Mouse (Mus musculus): ENCODE data around the gene Kcnip1.

Gene Kcnip1

DNA sequence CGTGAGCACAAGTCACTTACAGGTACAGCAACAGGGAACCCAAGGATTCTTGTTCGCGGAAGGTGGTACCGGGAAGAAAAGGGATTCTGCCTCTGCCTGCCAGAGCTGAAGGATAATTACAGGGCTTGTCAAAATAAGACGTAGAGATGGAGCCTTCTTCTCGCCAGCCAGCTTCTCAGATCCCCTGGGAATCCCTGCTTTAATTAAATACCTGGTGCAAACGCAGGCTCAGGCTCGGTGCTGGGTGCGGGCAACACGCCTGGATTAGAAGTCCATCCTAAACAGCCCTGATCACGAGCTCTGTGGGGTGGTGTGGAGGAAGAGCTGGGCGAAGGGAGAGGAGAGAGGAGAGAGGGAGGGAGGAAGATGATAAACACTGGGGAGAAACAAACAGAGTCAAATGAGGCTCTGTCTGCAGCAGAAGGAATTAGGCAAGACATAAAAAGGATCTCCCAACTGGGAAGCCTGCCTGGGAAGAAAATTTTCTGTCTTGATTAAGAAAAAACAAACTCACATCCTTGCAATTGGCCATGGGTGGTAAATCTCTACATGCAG is 194.8 kb downstream of the Kcnip1 start:
- in situ Hi-C loops (cut with MboI; ENCODE audit: unreplicated experiment in 2 of 2): no loop called here

DNA sequence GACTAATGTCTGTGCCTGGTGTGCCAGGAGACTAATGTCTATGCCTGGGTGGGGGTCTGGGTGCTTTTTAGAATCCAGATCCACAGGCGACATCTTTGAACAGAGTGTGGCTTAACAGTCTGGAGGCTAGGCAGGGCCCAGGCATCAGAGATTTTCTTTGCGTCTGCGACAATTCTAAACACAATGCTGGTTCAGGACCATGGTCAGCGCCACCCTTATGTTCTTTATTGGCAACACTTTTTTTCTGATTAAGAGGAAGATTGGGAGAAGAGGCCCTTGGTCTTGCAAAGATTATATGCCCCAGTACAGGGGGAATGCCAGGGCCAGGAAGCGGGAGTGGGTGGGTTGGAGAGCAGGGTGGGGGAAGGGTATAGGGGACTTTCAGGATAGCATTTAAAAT is 205.6 kb downstream of the Kcnip1 start:
- in situ Hi-C loops (cut with MboI; ENCODE audit: unreplicated experiment in 2 of 2): no loop called here

DNA sequence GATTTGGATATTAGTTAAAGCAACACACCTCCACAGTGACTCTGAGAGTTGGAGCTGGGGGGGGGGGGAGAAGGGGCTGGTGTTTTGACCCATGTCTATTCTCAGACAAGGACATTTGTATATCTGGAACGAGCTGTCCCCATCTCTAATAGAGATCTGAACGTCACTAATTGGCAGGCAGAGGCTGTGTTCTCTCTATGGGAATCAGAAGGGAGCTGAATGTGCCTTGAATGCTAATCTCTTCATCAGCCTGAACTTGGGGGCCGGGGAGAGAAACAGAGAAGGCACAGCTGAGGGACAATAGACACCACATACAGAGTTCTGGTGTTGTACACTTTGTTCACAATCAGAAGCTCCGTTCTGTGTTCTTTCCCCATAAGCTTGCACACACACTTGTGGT is 206.4 kb downstream of the Kcnip1 start:
- in situ Hi-C loops (cut with MboI; ENCODE audit: unreplicated experiment in 2 of 2): no loop called here

DNA sequence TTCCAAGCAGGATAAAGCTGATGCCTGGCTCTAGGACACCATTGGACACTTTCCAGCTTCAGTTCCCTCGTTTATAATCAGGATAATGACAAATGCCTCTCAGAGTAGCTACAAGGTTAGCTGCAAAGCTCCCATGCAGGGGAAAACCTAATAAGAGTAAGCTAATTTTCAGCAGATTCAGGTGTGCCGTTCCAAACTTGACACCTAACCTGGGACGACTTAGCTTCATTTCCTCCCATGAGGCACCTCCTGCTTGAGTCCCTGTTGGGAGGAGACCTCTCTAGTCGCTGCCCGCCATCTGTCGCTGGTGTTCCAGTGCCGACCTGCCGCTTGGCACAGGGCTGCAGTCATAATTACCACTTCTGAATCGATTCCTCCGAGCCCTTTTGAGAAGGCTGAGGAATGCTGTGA is 211.4 kb downstream of the Kcnip1 start:
- in situ Hi-C loops (cut with MboI; ENCODE audit: unreplicated experiment in 2 of 2): no loop called here

DNA sequence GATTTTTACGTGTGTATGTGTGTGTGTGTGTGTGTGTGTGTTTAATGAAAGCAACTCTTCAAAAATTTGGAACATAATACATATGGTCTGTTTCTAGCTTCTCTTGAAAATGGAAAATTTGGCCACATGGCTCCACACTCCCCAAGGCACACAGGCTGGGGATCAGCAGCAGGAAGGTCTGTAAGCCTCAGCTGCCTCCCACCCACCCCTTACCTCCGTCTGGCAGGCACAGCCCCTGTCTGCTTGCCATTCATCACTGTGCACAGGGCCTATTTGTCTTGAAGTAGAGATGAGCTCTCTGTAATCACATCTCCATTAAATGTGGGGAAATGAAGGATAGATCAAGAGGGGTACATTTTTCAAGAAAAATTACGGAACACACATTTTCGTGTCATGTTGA is 212.7 kb downstream of the Kcnip1 start:
- in situ Hi-C loops (cut with MboI; ENCODE audit: unreplicated experiment in 2 of 2): no loop called here

DNA sequence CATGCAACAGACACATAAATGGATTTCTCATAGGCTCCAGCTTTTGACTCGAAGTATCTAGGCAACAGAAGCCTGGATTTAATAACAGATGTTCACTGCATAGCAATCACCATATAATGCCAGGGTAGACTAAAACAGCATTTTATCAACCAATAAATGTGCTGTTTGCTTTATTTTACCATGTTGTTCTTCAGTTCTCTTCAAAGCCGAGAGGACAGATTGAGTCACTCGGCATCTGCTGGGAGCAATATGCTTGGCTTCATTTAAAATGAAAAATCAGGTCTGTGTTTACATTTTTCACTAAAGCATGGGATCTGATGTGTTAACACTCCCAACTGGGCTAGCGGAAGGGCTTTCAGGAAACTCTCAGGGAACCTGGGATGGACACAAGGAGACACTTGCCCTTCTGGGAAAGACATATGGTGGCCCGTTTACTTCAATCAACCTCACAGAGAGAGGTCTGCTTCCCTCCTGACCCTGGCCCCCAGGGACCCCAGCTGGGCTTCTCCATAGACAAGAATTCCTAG is 220.3 kb downstream of the Kcnip1 start:
- in situ Hi-C loops (cut with MboI; ENCODE audit: unreplicated experiment in 2 of 2): no loop called here

DNA sequence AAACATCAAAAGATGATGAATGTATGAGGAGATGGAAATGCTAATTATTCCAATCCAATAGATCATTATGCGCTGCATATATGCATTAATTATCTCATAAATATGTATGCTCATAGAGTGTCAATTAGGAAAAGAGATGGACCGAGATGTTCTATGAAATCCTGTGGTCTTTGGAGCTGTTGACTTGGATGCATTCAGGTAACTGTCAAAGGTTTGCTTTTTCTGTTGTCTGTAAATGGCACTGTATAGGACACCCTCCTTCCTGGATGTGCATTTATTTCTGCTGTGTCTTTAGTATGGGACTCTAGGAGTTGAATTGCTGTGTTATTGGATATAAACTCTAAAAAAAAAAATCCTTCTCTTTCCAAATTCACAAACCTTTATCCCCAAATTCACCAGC is 220.9 kb downstream of the Kcnip1 start:
- in situ Hi-C loops (cut with MboI; ENCODE audit: unreplicated experiment in 2 of 2): no loop called here

DNA sequence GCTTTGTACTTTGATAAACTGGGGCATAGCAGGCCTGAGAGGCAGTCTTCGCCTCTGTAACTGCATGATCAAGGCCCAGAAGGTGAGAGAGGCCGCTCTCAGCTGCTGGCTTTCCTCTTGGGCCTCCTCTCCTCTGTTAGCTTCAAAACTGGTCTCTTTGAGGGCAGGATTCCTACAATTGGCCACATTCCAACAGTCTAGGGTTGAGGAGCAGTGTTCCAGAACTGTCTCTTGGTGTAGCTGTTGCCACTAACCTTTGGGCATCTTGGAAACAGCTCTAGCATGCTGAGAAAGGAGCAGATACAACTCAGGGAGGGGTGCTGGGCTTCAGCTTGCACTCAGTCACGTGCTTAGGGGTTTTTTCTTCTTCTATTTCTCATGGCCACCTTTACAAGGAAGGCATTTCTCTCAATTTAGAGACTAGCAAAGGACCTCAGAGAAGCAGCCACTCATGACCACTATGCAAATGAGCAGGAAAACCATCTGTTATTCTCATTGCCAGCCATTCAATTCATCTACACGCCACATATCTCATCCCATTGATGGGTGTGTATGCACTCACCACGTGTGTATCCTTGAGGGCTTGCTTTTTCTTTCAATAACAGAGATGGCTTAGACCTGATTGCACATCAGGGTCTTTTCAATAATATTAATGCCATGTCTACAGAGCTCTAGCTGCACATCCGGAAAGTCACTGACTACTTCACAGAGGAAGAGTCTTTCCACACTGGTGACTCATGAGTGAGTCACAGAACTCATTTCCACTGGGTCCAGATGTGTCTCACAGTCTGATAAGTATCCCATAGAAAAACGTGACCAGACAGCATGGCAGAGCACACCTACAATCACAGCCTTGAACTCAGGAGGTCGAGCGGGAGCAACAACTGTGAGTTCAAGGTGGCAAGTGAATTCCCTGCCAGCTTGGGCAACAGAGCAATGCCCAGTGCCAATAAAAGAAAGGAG is 225.7 kb downstream of the Kcnip1 start:
- in situ Hi-C loops (cut with MboI; ENCODE audit: unreplicated experiment in 2 of 2): no loop called here

DNA sequence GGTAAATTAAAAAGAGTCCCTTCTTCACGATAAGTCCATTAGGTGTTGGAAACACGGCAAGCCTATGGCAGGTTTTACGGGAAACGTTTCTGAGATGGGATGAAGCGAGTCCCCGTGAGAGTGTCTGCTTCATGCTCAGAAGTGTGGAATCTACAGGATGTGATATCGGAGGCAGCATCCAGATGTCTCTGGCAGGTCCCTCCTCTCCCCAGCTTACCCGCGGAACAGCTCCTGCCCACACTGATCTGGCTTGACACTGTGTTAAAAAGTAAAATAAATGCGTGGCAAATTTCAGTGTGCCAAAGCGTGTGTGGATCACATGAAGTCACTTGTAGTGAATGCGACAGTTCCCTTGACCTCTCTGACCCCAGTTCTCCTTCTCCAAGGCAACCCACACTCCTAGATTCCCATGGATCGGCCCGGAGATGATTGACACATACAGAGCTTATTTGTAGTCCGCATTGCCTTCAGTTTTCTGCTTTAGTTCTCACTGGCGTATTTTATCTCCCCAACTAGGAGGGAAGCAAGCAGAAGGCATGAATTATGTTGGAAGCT is 231.7 kb downstream of the Kcnip1 start:
- in situ Hi-C loops (cut with MboI; ENCODE audit: unreplicated experiment in 2 of 2): no loop called here

DNA sequence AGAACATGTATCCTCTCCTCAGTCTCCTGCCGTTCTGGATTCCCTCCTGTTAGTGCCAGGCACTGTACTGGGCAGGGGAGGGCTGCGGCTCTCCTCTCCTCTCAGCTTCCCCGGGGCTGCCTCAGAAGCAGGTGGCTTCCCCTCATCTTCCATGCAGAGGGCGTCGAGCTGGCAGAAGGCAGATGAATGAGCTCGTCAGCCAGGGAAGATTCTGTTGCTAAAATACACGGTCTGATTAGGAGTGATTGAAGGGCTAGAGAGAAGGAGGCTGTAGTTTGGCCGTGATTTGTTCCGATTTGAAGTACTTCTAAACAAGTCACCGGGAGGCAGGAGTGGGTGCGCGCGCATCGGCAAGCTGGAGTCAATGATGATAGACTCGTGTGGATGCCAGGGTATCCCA is 236.3 kb downstream of the Kcnip1 start:
- in situ Hi-C loops (cut with MboI; ENCODE audit: unreplicated experiment in 2 of 2): no loop called here

DNA sequence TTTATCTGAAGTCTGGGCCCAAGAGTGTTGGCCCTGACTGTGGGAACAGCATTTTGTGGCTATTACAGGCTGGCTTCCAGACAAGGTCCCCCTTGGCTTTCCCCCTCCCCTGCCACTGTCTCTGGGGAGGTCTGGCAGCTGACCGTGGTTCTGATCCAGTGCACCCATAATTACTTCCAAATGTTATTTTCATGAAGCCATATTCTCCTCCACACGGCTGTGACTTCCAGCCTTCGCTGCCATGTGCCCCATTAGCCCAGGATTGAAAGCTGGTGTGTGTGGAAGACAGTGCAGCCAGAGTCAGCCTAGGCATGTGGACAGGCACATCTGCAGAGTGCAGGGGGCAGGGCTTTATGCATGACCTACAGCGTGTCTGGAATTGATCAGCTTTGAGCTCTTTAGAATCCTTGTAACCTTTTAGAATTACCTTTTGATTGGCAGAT is 240.5 kb downstream of the Kcnip1 start:
- in situ Hi-C loops (cut with MboI; ENCODE audit: unreplicated experiment in 2 of 2): no loop called here

DNA sequence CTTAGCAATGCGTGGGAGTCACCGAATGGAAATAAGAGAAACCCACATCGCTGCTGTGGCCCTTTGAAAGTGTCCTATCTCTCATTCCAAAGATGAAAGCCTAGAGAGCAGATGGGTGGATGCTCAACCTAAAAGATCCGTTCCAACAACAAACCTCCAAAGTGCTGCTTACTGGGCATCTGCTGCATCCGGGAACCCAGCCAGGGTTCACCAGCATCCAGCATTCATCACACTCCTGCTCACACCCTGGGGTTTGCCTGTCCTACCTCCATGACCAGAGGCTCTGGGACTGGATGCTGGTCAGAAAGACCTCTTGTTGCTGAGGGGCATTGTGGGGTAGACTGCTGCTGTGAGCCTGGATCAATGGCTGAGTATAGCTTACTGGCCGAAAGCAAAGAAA is 241.4 kb downstream of the Kcnip1 start:
- in situ Hi-C loops (cut with MboI; ENCODE audit: unreplicated experiment in 2 of 2): no loop called here

DNA sequence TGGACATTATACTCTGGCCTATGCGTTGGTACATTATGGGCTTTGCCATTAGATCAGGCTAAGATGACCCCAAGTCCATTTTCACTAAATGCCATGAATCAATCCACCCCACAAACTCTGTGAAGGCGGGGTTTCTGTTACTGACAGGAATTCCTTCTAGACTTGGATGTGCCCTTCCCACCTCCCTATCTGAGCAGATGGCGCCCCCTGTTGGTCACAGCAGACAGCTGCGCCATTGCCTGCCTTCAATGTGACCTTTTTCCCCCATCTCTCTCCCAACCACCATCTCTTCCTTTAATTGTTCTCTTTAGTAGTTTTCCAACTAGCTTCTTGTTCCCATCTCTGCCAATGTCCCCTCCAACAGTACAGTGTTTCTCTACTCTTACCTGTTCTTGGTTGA is 243.0 kb downstream of the Kcnip1 start:
- in situ Hi-C loops (cut with MboI; ENCODE audit: unreplicated experiment in 2 of 2): no loop called here

DNA sequence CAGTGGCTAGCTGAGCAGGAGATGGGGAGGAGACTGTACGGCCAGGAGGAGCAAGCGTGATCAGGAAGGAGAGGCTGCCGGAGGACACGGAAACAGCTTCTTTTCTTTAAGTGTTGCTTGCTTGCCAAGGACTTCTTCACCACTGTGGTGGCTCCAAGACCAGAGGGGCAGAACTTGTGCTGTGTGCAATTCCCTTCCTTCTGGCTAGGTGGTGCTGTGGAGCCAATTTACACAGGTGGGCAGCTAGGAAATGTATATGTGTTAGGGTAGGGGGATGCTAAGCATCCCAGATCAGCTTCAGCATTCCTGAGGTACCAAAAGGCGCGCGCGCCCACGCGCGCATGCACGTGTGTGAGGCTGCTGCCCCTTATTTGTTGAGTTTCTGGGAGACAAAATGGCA is 243.5 kb downstream of the Kcnip1 start:
- in situ Hi-C loops (cut with MboI; ENCODE audit: unreplicated experiment in 2 of 2): no loop called here

DNA sequence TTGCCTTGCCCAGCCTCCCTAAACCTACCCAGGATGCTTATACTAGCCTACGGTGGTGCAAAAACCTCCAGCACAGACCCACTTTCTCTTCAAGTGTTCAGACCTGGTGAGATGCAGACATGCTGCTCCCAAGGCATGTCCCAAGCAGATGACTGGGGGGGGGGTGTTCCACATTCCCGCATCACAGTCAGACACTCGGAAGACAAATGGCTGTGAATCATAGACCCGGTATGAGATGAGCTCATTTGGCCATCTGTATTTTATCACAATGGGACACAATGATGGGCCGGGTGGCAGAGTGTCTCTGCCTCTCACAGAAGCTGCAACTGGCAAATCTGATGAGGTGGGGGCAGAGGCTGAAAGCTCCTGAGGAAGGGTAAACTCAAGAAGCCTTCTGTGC is 244.2 kb downstream of the Kcnip1 start:
- in situ Hi-C loops (cut with MboI; ENCODE audit: unreplicated experiment in 2 of 2): no loop called here

DNA sequence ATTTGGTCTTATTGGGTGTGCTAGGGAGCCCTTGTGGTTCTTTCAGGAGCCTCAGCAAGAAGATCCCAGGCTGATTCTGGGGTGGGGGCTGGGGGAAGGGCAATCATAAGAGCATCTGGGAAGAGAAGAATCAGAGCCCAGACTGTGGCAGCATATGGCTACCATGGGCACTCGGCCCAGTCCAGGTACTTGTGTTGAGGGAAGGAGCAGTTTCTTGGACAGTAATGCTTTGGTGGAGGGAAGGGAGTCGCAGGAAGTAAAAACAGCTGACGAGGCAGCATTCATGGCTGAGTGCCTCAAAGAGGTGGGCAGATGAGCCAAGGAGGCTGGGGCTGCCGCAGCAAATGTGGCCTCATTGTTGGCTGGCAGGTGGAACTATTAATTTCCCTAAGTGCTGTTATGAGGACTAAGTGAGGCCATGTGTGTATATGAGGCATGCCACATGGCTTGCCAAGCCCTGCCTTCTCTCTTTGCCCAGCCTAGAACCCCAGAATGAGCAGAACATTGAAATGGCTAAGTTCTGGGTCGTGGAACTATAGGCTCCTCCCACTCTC is 245.5 kb downstream of the Kcnip1 start:
- in situ Hi-C loops (cut with MboI; ENCODE audit: unreplicated experiment in 2 of 2): no loop called here

DNA sequence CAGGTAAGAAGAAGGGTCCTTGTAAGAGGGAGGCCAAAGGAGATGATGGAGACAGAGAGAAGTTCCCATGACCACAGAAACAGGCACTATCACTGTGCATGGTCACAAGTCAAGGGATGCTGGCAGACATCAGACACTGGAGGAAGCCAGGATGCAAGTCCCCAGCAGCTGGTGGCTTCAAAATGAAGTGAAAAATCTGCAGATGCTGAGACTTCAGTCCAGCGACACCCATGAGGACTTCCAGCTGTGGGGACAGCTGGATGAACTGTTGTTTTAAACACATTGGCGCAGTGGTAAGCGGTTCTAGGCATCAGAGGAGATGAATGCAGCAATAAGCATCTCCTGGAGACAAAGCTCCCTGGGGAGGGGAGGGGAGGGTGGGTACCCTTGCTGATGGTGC is 246.6 kb downstream of the Kcnip1 start:
- in situ Hi-C loops (cut with MboI; ENCODE audit: unreplicated experiment in 2 of 2): no loop called here

DNA sequence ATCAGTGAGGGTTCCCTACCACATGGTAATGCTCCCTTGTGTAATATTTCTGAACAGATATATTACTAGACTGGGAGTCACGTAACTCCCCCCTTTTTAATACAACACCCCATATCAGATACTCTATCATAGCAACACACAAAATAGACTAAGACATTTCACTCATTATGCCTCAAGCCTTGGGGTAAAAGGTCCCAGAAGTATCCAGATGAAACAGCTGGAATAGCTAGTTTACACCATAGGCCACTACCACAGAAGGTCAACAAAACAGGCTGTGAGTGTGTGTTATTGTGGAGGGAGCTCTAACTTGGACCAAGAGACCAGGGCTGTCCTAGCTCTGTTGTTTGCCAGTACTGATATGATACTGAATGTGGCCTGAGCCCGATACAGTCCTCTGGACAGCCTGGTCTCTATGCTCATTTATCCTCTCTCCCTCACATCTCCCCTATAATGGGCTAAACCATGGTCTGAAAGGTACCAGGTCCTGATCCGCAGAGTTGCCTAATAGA is 247.1 kb downstream of the Kcnip1 start:
- in situ Hi-C loops (cut with MboI; ENCODE audit: unreplicated experiment in 2 of 2): no loop called here

DNA sequence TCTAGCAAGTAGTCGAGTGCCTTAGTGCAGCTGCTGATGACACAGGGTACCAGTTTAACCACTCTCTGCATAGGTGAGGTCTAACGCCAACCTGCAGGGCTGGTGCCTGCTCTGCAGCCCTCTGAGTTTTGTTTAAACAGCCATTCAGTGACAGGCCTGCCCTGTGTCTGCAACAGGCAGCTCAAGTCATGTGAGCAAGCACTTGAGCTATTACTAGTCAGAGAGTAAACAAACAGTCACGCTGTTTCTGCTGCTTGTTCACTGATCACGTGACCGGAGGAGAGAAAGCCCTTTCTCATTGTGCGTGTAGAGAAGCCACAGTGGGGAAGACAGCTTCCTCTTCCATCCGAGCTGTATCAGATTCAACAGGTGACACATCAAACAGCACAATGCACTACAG is 248.5 kb downstream of the Kcnip1 start:
- in situ Hi-C loops (cut with MboI; ENCODE audit: unreplicated experiment in 2 of 2): no loop called here

DNA sequence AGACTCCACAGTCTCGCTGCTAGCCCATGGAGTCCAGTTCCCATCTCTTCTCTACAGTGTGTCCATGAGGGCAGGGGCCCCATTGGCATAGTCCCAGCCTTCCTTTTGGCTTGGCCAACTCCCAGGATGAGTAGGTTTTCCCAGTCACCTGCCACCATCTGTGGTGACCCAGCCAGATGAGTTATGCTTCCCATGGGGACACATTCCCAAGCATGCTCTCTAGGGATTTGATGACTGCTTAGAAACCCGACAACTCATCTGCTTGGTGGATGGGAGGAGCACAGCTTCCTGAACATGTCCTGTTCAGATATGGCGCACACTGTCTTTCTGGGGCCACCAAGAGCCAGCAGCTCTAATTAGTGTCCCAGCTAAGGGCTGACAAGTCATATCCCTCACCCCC is 252.8 kb downstream of the Kcnip1 start:
- in situ Hi-C loops (cut with MboI; ENCODE audit: unreplicated experiment in 2 of 2): no loop called here

DNA sequence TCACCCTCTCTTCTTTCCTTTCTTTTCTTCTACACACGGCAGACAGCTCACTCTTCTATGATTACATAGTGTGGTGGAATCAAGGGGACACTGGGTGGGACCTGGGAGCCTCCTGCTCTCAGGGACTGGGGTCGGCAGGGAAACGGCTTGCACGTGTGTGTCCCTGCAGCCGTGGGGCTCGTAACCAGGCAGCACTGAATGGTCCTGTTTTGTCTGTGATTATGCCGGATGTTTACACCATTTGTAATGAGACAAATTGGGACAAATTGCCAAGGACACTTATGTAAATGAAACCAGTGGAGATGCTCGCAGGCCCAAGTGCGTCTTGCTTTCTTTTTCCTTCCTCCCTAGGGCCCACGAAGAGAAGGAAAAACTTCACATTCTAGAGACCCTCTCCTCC is 256.5 kb downstream of the Kcnip1 start:
- in situ Hi-C loops (cut with MboI; ENCODE audit: unreplicated experiment in 2 of 2): no loop called here

Data from v-Abl transformed pro-B cells (cell line).